Mouse (Mus musculus) testis, adult 2 months (tissue): ENCODE measurements around the gene Spsb4.

Experiments
- CTCF ChIP-seq: fragments of 200-500 bp; IDR thresholded peaks from 2 replicates; pipeline ENCODE4 v1.5.1; 2012; ENCODE audit warnings: low read depth, mild to moderate bottlenecking, inconsistent platforms, low read length, moderate library complexity; ENCODE audit not compliant: control insufficient read depth, insufficient read depth, insufficient replicate concordance
- POLR2A ChIP-seq: fragments of 200-500 bp; IDR thresholded peaks from 2 replicates; pipeline ENCODE4 v1.6.1; 2012; ENCODE audit warnings: low read depth, mild to moderate bottlenecking, inconsistent platforms, low read length, moderate library complexity; ENCODE audit not compliant: control insufficient read depth

- TF ChIP-seq POLR2A, result no peak
- no peak for TF ChIP-seq CTCF
Observed at GRCm38 (mm10) chr9:96978147-96978782, 40.4 kb downstream of the Spsb4 start.
